Mouse (Mus musculus) WW6 (cell line): ENCODE data around the gene Cfap157.

Source experiments
- DNase-seq: peaks from one replicate; pipeline ENCODE4 v3.0.0-alpha.2; 2013; ENCODE audit warnings: low read depth, low spot score

Gene Cfap157

DNA sequence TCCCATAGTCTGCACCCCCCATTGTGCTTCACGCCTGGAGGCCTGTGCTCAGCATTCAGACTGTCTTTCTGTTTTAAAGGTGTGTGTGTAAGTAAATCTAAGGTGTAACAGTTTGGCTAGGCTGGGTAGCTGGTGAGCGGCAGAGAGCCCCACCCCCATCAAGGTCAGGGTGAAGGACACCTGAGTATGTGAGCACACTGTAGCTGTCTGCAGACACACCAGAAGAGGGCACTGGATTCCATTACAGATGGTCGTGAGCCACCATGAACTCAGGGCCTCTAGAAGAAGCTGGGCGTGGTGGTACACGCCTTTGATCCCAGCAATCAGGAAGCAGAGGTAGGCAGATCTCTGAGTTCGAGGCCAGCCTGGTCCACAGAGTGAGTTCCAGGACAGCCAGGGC is 2.5 kb downstream of the Cfap157 start:
- DNase-seq = no peak

- DNase-seq = no peak
Observed at GRCm38 (mm10) chr2:32779714-32780113, 4.5 kb downstream of the Cfap157 start.

DNA sequence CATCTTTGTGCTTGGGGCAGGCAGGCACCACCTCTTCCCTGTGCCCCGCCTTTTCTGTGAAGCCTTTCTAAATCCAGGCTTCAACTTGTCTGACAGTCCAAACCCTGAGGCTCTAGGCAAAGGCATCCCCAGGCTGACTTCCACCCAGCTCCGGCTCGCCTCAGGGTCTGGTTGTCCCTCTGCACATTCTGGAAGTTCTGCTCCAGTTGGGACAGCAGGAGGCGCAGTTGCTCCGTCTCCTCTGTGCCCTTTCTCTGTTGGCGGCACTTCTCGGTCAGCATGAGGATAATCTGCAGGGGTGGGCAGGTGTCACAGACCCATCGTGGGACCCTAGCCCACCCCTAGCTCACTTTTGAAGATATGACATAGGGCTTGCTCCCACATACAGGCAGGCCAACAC is 5.1 kb downstream of the Cfap157 start:
- DNase-seq = no peak

- DNase-seq = no peak
Observed at GRCm38 (mm10) chr2:32778081-32778480, 6.1 kb downstream of the Cfap157 start.

DNA sequence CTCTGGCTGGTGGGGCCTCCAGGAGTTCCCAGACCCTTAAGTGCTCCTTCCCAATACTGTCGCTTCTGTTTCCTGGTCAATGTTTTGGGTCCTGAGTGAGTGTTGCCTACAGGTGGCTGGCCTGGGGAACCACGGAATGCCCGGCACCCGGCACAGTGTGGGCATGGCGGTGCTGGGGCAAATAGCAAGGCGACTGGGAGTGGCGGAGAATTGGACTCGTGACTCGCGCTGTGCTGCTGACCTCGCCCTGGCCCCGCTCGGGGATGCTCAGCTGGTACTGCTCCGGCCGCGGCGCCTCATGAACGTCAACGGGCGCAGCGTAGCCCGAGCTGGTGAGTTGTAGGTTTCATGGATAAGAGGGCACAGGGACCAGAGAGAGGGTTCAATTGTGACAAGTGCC is 8.0 kb downstream of the Cfap157 start:
- DNase-seq = no peak

- peak; percentile 90 for DNase-seq
Observed at GRCm38 (mm10) chr2:32775359-32776074, 8.7 kb downstream of the Cfap157 start, which contains the start of the genes Ttc16 and Ptrh1. Gene Ttc16 (minus strand): TSS chr2:32775633. Gene Ptrh1 (plus strand): TSS chr2:32775786.

DNA sequence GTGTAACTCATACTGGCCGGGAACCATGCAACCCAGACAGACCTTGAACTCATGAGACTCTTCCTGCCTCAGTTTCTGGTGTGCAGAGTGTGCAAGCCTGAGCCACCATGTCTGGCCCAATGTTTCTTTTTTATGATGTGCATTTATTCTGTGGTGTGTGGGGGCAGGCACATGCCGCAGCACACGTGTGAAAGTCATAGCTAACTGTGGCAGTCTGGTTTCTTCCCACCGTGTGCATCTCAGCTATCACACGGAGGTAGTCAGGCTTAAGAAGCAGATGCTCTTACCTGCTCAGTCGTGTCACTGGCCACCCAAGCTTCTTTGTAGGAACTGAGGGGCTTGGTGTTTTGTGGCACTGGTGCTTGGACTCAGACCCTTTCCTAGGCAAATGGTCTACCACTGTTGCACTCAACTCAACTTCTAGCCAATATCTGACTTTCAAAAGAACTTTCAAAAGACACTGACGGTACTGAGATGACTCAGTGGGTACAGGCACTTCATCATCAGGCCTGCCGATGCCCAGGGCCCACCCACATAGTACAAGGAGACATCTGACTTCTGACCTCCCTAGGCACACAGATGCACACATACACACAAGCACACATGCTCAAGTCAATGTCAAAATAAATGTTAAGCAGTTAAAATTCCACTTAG is 11.5 kb downstream of the Cfap157 start:
- no peak for DNase-seq

- no peak for DNase-seq
Observed at GRCm38 (mm10) chr2:32771886-32772285, 12.3 kb downstream of the Cfap157 start.

GRCm38 (mm10) chr2:32769327-32770085 is 14.7 kb downstream of the Cfap157 start:
- no peak for DNase-seq

DNA sequence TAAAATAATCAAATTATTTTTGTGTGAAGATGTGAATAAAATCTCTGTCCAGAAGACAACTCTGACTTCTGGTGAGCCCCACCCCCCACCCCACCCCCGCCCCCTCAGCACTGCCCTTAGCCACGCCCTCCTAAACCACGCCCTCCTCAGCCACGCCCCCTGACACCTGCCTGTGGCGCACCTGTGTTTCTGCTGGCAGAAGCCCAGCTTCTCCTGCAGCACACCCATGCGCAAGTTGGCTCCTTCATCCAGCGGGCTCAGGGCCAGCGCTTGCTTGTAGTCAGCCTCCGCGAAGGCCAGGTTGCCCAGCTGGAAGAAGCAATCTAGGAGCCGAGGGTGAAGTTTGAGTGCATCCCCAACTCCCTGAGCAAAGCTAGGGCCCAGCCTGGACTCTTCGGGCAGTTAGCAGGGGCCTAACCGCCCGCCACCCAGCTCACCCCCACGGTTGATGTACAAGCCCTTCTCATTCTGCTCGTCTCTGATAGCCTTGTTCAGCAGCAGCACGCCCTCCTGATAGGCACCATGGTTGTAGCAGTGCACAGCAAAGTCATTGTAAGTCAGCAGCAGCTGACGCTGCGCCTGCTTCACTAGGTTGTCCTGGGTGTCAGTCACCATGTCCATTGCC is 15.5 kb downstream of the Cfap157 start:
- no peak for DNase-seq

- DNase-seq = no peak
Observed at GRCm38 (mm10) chr2:32767241-32767640, 17.0 kb downstream of the Cfap157 start.

DNA sequence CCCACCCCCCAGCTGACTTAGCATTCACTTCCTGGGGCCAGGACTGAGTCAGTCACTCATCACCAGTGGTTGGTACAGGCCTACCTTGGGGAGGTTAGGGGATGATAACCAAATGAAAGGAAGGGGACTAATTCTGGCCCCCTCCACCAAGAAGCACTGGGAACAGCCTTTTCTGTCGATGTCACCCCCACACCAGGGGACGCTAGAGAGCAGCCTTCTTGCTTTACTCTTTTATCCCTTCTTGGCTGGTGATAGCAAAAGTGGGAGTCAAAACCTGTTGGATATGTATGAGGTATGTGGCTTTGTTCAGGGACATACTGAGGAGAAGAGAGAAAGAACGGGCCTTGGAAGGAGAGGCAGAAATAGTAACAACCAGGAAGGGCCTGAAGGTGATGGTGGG is 20.9 kb downstream of the Cfap157 start:
- DNase-seq = no peak

GRCm38 (mm10) chr2:32761859-32762258 is 22.4 kb downstream of the Cfap157 start:
- no peak for DNase-seq

DNA sequence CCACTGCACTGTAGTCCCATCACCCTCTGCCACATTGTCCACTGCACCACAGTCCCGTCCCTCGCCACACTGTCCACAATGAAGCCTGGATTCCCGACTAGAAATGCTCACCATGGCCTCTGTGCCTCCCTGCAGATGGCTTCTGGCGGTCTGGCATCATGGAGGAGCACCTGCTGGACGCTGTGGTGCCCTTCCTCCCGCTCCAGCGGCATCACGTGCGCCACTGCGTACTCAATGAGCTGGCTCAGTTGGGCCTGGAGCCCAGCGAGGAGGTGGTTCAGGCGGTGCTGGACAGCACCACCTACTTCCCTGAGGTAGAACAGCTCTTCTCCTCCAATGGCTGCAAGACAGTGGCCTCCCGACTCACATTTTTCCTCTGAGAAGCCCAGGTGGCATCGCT is 22.9 kb downstream of the Cfap157 start:
- DNase-seq = no peak

DNA sequence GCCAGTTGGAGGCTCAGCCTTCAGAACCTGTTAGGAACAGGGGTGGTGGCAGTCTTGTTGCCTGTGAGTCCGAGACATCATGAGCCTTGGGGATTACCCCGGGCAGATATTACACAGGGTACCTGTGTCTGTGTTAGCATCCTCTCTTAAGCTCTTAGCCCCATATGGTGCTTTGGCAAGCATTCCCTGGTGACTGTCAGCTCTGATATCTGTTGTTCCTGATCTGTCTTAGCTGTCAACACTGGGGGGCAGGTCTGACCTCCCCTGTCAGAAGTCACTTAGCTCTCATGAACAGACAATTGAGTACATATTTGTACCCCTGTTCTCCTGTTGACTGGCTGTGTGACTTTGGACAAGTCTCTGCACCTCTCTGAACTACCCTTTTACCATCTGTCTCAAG is 25.2 kb downstream of the Cfap157 start:
- DNase-seq = no peak

GRCm38 (mm10) chr2:32758503-32758902 is 25.7 kb downstream of the Cfap157 start:
- DNase-seq = no peak

- peak; percentile 87 for DNase-seq
Observed at GRCm38 (mm10) chr2:32757056-32757845, 27.0 kb downstream of the Cfap157 start, which contains the start of gene Tor2a. Gene Tor2a (plus strand): TSS chr2:32757234.

DNA sequence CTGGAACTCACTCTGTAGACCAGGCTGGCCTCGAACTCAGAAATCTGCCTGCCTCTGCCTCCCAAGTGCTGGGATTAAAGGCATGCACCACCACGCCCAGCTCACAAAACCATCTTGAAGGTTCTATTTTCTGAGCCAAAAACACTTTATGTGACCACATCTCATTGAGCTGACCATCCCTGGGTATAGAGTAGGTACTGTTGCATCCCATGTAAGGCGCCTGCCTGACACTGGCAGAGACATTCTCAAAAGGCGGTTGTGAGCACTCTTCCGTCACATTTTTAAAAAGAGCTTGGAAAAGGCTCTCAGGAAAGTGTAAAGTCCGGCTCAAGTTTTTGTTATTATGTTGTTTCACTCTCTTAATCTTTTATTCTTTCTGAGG is 27.6 kb downstream of the Cfap157 start:
- no peak for DNase-seq

DNA sequence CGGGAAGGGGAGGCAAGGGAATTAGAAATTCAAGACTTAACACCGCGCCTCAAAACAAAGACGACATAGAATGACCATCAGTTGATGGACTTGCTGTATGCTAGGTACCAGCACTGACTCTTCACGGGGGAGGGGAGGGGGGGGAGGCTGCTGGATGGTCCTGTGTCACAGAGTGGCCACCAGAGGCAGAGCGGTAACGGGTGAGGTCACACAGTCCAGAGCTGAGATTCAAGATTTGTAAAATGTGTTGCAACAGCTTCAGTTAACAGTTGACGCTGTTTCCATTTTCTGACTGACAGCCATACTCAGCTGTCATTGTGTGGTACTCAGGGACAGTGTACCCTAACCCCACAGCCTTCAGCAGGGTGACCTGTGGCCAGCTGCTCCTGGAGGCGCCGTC is 32.0 kb downstream of the Cfap157 start:
- no peak for DNase-seq

DNA sequence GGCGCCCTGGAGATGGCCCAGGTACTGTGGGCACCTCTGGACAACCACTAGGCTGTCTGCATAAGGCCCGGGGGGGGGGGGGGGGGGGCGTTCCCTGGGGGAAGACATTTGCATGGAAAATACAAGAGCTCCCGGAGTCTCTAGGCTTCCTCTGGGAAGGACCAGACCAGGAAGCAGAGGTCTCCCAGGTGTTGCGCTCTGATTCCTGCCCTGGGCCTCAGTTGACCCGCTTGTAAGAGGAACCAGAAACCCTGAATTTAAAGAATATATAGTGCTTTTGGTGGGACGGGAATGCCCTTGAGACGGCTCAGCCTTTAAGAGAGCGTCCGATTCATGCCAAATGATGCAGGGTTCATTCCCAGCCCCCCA is 32.6 kb downstream of the Cfap157 start:
- no peak for DNase-seq
